Mouse (Mus musculus) c-Kit-positive CD71-positive TER-119-positive erythroid progenitor cells, embryonic 14.5 days (primary cell): Measurements from ENCODE around the gene Crybb1.

ENCODE experiments used
- DNase-seq: peaks from one replicate; pipeline ENCODE4 v3.0.0-alpha.2; 2013; ENCODE audit warnings: low spot score

Crybb1 gene

GRCm38 (mm10) chr5:112255426-112255825 is at the start of gene Crybb1:
Gene Crybb1, plus strand, starts transcription at chr5:112255815.
- no peak for DNase-seq

GRCm38 (mm10) chr5:112206543-112207255 is 48.9 kb upstream of the Crybb1 start:
- DNase-seq = no peak

DNA sequence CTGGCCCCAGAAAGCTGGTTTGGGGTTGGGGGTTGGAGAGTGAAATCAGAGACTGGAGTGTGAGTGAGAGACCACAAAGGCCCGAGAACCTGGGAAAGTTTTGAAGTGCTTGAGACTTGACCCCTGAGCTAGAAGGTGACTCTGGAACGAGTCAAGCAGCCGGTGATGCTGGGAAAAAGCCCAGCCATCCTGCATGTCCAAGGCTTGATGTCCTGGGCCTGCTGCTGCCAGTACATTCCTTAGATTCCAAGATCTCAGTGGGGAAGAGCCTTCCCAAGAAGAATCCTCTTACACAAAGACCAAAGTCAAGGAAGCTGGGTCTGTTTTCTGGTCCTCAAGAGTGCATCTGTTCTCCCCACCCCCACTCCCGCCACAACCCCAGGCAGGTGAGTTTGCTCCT is 47.3 kb upstream of the Crybb1 start:
- no peak for DNase-seq

DNA sequence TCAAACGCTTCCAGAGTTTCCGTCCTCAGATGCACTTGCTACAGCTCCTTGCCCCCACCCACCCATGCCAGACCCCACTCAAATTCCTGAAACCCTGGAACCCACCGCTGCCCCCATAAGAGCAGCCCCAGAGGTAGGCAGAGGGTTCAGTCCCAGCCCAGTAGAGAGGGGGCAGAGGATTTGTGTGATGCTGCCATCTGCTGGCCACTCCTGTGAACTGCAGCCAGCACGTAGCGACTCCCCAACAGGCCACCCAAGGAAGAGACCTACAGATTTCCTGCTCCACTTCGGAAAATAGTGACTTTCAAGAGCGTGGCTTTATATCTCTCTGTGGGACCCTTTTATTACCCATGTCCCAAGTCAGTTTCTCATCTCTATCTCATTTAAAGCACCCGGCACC is 45.5 kb upstream of the Crybb1 start:
- DNase-seq = peak; percentile 47

DNA sequence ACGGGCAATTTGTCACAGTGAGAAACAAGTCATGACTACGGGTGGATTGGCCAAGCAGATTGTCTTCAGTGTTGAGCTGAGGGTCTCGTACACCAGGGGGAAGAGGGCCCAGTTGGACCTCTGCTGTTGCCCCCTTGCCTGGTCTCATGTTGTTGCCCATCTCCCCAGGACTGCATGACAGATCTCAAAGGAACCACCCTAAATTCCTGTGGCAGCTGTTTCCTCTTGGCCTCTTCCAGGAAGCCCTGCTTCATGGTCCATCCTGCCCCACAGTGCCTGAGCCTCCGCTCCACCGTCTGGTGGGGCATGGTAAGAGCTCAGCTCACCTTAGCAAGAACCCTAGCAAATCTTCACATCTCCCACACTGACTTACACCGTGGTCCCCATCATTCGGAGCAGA is 43.7 kb upstream of the Crybb1 start:
- DNase-seq = no peak

- no peak for DNase-seq
Observed at GRCm38 (mm10) chr5:112212711-112213264, 42.8 kb upstream of the Crybb1 start.

DNA sequence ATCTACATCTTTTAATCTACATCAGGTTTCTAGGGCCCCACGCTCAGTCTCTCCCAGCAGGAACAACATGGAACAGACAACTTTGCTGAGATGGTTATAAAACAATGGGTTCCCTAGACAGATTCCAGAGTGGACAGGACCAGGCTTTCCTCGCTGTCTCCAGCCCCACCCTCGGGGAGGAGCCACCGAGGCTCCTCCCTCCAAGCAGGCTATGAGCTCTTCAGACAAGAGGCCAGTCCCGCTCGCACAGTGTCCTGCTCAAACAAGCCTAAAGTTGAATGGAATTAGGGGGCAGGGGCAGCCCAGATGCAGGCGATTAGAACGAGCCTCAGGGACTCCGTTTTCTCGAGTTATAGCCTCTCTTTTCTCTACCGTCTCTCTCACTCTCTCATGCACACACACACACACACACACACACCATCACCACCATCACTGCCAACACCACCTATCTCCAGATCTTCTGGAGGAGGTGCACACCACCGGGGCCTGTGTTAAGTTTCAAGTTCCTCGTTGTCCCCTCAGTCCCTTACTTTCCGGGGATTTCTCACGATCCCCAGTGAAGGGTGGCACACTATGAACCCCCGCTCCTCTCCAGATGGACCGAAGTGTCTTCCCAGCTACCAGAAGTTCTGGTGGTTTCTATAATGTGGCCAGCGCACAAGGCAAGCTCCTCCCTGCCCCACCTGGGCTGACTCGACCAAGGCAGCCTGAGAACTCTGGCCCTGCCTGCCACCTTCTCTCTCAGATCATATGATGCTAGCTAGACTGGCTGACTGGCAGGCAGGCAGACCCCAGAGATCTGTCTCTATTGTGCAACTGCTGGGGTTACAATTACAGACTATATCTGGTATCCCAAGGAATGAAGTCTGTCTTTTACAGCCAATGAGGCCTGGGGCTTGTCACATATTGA is 42.0 kb upstream of the Crybb1 start:
- DNase-seq = no peak

DNA sequence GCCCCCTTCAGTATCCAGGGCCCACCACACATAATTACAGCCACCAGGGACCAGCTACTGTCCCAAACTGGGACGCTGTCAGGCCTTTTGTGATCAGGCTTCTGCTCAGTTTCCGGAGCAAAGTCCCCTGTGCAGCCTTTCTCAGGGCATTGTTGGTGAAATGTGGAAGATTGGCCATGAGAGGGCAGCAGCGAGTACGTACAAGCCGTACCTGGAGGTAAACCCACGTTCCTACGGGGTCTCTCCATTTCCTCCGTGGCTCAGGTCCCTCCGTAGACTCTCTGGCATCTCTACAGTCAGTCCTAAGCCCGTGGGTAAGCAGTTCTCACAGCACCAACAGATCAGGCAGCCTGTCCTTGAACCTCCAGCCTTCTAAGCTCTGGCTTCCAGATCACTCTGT is 41.2 kb upstream of the Crybb1 start:
- DNase-seq = peak; percentile 18

DNA sequence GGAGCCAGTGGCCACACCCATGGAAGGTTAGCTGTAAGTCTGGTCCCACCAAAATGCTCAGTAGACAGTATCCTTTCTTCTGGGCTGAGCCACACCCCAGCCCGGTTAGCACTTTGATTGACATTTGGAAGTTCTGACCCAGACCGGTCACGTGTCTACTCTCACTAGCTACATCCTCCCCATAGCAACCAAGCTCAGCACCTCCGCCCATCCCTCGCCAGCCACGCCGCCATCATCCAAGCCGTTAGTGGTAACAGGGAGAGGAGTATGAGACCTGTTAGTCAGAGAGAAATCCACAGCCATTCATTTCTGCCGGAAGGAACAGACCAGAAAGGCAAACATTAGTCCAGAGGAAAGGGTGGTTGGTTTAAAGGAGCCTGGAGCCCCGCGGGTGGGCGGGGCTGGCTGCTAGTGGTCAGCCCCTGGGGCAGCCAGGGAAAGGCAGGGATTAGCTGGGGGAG is 40.3 kb upstream of the Crybb1 start:
- no peak for DNase-seq

- DNase-seq = no peak
Observed at GRCm38 (mm10) chr5:112215801-112216251, 39.8 kb upstream of the Crybb1 start.

- no peak for DNase-seq
Observed at GRCm38 (mm10) chr5:112216335-112216734, 39.3 kb upstream of the Crybb1 start.

GRCm38 (mm10) chr5:112217031-112217430 is 38.6 kb upstream of the Crybb1 start:
- no peak for DNase-seq

- DNase-seq = no peak
Observed at GRCm38 (mm10) chr5:112218679-112219078, 36.9 kb upstream of the Crybb1 start.

GRCm38 (mm10) chr5:112219398-112219797 is 36.2 kb upstream of the Crybb1 start:
- DNase-seq = no peak

DNA sequence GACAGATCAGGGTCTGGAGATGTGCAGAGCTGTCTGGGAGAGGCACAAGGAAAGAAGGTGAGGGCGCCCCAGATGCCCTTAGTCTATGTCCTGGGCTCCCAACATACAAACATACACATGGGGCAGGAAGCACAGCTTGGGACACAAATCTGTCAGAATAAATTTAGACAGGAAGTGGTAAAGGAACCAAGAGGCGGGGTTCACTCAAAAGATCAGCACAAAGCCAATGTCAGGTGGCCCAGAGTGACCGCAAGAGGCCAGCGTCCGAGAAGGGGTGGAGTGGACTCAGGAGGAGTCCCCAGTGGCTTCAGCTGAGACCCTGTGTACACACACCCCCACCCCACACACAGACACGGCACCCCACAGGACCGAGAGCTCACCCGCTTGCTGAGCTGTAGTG is 35.4 kb upstream of the Crybb1 start:
- no peak for DNase-seq

- no peak for DNase-seq
Observed at GRCm38 (mm10) chr5:112225591-112225990, 30.0 kb upstream of the Crybb1 start.

DNA sequence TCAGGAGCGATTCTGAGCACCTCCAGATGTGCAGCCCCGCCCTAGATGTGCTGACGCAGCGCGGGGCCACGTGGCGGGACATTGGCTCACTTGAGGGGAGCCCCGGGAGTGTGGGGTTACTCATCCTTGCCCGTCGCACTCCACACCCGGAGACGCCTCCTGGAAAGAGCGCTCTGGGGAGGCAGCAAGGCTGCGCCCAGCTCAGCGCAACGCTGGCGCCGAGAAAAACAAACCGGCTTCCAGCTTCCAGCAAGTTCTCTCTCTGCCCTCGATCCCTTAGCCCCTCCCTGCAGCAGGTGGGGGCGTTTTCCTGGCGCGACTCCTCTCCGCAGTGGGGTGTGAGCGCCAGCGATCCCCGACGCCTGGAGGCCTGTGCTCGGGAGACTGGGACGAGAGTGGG is 28.3 kb upstream of the Crybb1 start:
- no peak for DNase-seq

GRCm38 (mm10) chr5:112227898-112228239 is 27.7 kb upstream of the Crybb1 start:
- no peak for DNase-seq

GRCm38 (mm10) chr5:112228240-112229076 is 27.2 kb upstream of the Crybb1 start:
- no peak for DNase-seq

DNA sequence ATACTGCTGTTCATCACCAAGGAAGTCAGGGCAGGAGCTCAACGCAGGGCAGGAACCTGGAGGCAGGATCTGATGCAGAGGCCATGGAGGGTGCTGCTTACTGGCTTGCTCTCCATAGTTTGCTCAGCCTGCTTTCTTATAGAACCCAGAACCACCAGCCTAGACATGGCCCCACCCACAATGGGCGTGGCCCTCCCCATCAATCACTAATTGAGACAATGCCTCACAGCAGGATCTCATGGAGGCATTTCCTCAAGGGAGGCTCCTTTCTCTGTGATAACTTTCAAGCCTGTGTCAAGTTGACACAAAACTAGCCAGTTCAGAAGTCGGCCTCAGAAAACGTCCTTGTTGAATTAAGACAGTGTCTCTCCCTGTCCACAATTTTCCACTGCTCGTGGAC is 19.8 kb upstream of the Crybb1 start:
- no peak for DNase-seq

- DNase-seq = no peak
Observed at GRCm38 (mm10) chr5:112236631-112237030, 19.0 kb upstream of the Crybb1 start.

- DNase-seq = no peak
Observed at GRCm38 (mm10) chr5:112237439-112237838, 18.2 kb upstream of the Crybb1 start.
